Mouse (Mus musculus) cerebellum, adult (tissue): ENCODE measurements at regions not wholly inside any gene's neighbourhood (a gene's known extent, or its start where the extent isn't known, plus 50 kb on each side); places are given as distances from the start of the nearest gene placed in this dataset.

Experiments
- ATAC-seq: cut with Nextera tagmentation; 2 replicates; pipeline ENCODE4 v1.9.2; 2017; ENCODE audit warnings: mild to moderate bottlenecking, moderate library complexity, mixed read lengths; ENCODE audit not compliant: insufficient number of reproducible peaks, low FRiP score, low TSS enrichment

DNA sequence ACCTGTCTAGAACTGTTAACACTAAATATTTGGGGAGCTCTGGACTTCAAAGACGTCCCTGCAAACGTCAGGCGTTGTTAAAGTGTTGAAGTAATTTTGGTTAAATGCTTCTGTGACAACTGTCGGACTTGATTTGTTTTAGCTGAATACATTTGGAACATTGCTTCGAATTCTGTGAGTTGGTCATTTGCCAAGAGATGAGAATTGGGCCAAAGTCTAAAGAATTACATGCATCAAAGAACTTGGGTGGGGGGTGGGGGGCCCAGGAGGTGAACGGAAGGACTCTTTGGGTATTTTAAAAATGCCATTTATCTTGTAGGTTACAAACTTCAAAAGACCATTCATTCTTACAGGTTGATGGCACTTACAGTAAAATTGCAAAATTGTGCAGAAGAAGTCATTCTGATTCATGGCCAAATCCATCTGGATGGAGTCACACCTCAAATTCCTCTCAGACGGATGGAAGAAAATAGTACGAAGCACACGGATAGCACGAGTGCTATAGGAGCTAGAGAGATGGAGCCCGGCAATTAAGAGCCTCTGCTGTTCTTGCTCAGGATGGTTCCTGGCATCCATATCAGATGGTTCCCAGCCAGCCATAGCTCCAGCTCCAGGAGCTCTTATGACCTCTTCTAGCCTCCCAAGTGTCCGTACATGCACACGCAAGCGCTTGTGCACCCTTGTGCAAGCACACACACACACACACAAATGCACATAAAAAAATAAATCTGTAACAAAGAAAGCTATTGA is 144.5 kb upstream of the Irx5 start:
- ATAC-seq: no peak

DNA sequence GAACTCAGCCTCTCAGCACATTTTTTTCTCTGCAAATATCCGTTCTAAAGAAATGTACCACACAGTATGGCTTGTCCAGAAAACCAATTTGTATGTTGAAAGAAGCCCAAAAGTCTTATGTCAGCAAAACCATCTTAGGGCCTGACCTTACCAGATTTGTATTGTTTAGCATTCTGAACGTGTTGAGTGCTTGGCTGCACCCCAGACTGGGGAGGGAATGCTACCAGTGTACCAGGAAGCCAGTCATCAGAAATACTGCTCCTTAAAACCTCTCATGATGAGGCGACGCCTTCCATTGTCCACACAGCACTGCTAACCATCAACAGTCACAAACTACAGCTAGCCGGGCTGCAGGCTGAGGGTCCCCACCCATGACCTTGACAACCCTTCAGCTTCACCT is 148.3 kb upstream of the Irx5 start:
- no peak for ATAC-seq

DNA sequence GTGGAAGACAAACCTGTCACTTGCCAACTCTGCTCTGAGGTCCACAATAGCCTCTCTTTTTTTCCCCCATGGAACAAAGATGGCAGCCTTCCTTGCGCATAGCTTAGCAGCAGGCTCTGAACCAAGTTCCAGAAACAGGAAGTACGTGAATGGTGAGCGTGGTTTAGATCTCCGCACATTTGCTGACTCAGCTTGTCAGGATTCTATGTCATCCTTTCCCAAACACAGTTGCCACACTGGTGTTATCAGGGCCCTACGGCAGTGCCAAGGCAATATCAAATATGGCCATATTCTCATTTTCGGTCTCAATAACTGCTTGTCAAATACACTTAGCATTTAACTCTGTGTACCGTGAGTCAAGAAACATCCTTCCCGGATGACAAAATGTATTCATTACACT is 161.8 kb upstream of the Irx5 start:
- ATAC-seq: no peak

DNA sequence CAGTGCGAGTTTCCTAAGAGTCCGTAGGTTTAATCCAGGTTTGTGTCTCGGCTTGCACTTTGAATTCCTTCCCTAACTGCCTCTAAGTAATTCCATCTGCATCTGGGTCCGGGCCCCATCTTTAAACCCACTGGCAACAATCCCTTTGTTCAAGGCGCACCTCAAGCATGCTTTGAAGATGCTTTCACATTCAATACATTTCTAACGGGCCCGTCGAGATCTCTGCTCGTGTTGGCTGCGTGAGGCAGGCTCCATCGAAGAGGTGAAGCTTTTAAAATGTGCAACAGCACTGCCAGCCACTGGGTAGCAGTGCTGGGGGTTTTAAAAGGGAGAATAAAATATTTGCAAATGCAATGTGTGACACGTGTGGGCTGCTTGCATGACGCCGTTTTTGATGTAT is 163.4 kb upstream of the Irx5 start:
- no peak for ATAC-seq

DNA sequence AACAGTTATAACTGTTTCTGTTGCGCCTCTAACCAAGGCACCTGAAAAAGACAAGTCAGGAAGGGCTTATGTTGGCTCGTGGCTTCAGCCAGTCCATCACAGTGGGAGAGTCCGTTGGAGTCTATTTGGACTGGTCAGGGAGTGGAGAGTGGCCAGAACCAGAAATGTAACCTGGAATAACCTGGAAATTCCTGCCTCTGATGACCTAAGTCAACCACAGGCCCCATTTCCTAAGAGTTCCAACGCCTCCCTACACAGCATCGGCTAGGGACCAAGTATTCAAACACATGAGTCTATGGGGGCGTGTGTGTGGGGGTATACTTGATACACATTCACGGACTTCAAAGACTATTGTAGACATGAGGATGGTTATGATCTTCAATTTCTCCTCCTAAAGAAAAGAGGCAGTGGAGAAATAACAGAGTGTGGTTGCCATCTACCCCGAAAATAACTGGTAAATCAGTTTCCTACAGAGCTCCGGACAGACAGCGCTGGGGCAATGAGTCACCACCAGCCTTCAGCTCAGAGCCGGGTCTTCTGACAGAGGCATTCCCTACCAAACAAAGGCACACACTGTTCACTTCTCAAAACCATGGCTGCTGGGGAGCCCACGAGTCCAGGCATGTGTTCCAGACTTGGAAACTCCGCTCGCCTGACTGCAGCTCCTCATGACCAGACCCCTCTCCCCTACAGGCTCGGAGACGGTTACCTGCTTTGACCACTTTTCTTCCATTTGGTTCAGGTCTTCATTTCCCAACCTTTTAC is 167.0 kb upstream of the Irx5 start:
- ATAC-seq: no peak

DNA sequence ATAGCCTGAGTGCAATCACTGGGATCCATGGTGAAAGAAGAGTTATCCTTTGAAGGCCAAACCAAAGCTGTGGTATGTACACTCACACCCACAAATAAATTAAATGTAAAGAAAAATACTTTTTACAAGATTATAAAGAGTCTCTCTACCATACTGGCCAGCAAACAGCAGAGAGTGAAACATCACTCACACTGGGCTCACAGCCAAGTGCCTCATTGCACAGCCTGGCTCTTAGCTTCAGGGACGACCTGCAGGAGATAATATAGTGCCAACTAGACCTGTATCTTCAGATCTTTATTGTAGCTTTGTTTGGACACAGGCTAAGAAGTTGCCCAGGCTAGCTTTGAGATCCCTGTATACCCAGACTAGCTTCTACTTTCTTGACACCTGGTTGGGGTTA is 174.1 kb upstream of the Irx5 start:
- ATAC-seq: no peak

DNA sequence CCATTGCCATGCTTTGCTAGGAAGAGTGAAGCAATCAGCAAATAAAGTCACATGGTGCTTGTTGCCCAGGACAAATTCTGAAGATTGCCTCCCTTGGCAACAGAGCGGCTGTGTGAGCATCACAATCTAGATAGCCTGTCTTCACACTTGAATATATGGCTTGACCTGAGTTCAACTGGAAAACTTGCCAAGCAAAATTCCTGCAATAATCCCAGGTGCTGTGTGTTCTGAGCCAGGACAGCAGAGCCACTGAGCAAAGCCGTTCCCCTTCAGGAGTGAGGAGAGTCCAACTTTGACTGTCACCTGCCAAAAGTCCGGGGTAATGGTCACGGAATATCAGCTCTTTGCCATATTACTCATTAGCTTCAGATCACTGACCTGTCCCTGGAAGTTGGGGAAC is 176.8 kb upstream of the Irx5 start:
- no peak for ATAC-seq

DNA sequence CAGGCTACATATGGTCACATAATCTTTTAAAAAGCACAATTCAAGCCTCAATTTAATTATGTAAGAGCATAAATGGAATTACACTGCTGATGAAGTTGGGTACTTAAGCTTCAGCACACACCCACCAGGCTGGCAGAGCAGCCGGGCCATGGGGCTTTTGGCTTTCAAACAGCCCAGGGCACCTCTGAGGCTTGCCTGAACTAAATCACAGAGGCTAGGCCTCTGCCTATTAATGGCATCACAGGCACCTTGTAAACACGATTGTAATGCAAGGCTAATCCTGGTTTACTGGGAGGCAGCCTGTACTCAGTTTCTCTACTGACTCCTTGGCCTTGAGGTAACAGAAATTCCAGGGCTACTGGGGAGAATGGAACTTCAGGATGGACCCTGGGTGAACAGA is 178.1 kb upstream of the Irx5 start:
- ATAC-seq: no peak

DNA sequence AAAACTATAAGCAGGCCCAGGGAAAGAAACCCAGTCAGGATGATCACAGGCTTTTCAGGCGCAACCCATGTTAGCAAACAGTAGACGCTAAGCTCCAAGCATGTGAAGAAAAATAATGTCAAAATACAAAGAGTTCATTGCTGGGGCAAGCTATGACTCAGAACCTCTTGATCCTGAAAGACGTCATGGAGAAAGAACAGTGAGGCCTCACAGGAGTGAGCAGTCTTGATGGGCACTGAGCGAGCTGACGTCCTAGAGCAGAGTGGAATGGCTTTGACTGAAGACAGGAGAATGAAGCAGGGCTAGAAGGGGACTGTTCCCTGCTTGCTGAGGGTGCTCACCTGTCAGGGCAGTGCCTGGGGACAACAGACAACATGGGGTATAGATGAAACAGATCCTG is 181.3 kb upstream of the Irx5 start:
- ATAC-seq: no peak

DNA sequence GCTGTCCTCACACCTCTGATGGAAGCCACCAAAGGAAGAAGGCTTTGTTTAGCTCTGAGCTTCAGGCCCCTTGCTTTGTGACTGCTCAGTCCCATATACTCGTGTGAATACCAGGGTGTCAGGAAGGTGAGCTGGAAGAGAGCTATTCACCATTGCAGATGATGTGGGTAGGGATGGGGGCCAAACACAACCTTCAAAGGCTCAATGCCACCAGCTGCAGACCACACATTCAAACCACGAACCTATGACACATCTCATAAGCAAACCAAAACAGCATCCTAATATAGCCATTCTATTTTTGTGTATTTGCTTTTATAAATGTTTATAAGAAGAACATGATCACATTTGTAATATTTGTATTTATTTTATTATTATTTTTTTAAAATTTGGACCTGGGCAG is 183.3 kb upstream of the Irx5 start:
- ATAC-seq: no peak

DNA sequence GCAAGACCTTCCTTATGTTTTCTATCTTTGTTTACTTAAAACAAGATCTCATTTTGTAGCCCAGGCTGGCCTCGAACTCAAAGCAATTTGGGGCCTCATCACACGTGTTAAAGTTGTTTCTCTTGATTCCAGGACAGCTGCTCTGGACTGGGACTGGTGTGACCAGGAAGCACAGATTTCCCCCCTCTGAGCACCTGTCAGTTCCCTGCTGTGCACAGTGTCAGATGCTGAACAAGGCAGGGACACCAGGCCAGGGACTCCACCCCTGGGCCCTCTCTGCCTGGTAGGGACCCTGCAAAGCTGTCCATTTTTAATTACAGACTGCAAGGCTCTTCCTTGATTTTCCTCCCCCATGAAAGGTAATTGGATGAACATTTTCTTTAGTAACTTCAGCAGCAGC is 185.8 kb upstream of the Irx5 start:
- no peak for ATAC-seq

DNA sequence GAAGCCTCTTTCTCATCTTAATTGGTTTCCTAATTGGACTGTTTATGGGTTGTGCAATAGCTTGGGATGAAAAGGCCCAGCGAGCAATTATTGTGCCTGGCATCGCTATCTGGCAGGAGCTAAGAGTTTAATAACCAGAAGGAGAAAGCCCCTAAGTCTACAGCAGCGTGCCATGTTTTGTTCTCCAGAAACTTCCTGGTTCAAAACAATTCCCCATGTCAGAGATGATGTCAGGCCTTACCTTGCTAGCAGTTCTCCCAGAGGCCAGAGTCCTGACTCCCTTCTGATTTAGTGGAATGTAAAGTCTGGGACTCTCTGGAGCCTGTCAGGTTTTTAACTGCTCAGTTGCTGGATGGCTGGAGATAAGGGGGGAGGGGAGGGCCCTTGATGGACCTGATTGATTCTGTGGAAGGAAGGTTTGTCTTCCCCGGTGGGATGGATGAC is 190.1 kb upstream of the Irx5 start:
- no peak for ATAC-seq

DNA sequence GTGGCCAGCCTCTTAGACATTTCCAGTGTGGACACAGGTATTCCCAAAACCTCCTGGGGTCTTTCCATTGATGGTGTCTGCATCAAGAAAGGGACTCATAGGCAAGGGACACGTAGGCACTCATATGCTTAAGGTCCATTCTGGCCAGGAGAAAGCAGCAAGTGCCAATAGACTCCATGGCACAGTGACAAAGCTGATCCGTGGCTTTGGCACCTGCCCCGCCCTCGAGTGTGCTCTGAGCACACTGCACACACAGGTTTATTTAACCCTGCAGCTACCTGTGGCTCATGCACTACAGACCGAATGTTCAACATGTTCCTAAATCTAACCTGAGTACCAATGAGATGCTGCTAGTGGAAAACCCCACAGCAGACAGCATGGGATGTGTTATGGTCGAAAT is 192.1 kb upstream of the Irx5 start:
- ATAC-seq: no peak

DNA sequence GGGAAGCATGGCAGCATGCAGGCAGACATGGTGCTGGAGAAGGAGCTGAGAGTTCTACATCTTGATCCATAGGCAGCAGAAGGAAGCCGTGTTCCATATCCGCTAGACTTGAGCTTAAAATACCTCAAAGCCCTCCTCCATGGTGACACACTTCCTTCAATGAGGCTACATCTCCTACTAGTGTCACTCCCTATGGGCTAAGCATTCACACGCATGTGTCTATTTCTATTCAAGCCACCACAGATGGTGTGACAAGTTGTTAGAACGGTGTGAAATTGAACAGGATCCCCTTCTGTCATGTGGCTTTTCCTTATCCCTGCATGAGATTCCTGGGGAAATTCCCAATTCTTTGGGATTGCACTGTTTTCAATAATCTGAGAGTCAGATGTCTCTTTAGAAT is 192.9 kb upstream of the Irx5 start:
- no peak for ATAC-seq

DNA sequence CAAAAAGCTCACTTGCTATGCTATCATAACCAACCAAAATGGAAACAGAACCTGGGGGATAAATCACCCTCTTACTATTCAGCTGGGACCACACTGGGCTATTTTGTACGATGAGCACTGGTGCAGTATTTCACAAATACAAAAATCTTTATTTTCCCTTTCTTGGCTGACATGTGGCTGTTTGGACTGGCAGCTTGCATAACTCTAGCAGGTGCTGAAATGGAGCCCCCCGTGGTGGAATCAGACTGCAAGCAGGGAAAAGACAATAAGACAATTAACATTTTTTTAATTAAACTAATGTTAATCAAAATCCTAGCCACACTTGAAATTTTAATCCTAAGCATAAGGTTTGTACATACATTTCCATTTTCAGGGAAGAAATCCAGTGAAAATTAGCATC is 196.4 kb upstream of the Irx5 start:
- no peak for ATAC-seq

DNA sequence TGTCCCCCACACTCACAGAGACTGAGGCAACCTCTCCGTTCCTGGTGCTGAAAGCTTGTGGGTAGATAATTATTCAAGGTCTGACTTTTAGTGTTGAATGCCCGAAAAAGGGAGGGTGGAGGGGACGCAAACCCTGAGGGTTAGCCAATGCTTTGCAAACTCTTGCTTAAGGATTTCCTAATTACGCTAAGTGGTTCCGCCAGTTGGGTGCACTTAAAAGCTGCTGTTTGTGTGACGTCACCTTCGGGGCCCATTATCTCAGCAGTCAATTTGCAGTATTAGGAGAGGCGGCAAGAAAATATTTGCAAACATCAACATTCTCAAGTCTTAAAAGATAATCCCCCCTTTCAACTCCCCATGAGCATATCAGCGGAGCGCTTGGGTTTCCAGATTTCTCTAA is 199.2 kb upstream of the Irx5 start:
- no peak for ATAC-seq

DNA sequence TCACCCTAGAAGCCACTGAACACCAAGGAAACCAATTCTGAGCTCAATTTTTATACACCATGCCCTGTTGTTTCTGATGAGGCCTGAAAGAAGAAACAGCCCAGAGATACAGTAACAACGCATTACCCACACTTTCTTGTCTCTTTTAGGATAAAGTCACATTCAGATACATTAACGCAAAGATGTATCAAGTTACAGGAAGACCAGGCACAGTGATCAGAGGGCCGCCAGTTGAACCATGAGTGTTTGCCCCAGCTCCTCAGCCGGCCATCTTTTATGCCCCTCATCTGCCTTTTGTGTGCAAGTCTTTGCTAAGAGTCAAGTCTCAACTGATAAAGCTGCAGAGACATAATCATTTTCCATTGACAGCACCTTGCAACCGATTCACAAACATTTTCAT is 204.9 kb upstream of the Irx5 start:
- ATAC-seq: no peak

DNA sequence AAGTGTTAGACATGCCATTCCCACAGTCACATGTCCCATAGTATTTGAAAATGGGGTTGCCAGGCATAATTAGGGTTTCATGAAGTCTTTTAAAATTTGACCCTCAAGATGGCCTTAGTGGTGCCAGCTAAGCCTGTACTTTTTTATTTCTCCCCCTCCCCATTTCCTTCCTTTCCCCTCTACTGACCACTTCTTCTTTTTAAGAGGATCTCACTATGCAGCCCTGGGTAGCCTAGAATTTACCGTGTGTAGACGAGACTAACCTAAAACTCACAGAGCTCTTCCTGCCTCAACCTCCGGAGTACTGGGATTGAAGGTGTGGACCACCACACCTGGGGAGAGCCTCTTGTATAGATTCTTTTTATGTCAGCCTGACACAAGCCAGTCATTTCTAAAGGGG is 209.8 kb upstream of the Irx5 start:
- no peak for ATAC-seq

DNA sequence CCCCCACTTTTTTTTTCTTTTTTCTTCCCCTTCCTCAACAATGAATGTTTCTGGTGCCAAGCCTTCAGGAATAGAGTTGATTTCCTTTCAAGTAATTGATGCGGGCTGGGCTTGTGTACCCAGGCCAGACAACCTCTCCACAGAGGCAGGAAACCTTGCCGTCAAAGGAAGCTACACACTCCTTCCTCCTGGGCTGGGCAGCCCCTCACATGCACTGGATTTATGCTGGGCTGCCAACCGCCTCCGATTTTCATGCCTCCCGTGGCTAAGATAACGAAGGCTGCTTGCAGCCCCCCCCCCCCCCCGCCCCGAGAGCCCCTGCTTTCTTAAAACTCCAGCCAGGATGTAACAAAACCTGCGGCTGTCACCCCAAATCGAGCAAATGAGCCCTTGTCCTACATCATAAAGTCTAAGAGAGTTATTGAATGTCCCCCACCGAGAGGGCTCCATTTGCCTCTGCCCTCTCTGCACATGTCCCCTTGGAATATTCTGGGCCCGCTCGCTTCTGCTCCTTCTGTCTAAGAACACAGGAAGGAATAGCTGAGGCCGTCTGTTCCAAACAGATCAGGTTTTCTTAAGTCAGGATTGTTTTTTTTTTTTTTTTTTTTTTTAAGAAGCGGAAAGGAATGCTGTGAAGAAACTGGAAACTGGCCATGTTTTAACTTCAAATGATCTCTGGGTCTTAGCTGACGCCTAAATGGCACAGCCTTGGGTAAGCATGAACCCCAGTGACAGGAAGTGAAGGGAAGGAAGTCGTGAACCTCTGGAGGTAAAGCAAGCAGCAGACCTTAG is 220.1 kb upstream of the Irx5 start:
- ATAC-seq: no peak

DNA sequence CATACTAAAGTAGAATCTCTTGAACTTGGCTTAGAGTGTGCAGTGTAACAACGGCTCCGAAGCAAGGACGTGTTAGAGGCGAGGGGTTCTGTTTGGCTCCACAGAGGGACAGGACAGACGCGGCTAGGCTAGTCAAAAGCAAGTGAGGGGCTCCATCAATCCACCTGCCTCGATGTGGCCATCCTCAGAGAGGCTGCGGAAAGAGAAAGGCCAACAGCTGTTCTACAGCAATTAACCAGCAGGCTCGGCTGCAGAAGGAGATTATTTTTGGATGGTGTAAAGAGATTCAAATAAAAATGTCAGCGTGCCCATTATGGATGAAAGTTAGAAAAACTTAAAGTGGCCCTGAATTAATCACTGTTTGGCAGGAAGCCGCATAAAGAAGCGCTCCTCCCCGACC is 221.0 kb upstream of the Irx5 start:
- no peak for ATAC-seq

DNA sequence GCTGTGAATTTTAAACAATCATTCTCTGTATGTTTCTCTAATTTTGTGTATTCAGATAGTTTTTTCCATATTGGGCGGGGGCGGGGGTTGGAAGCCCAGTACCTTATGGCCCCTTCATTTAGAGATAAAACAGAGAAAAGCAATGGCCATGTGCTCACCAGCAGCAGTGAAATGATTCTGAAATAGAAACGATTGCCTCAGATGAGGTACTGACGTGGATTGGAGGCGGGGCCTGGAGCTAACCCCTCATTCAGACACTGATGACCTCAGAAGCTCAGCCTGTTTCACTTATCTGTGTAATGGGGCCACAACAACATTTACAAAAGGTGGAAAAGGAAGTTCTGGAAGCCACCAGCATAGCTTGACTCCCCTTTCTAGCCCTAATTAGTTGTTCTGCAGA is 223.0 kb upstream of the Irx5 start:
- ATAC-seq: no peak
